Mouse (Mus musculus) neutrophil, adult 5-6 weeks (primary cell): ENCODE results near the gene Zfp971. TPM values are rescaled to one million over a fixed set of nuclear protein-coding genes. Genes with fewer than 3 reads are reported as not detected.
A peak's percentile ranks its signal among the peaks of the same experiment; 100 is the strongest.
"Not testable (repeated sequence)": the region's sequence is repeated elsewhere in the genome, so short reads cannot be mapped to it uniquely, and the experiment has no call there.

ENCODE experiments used
- ATAC-seq: fragments of 151-379, 151-347 bp; 2 replicates; pipeline ENCODE4 v1.8.0; 2017; ENCODE audit warnings: mild to moderate bottlenecking, moderate TSS enrichment; ENCODE audit not compliant: insufficient number of reproducible peaks, poor library complexity, low FRiP score, severe bottlenecking; ENCODE audit errors: extremely low read depth
- total RNA-seq: library from RNA; stranded (forward); fragments of 200-1000 nt; gene quantifications from 2 replicates; pipeline ENCODE4 v1.2.3, GENCODE M21; 2017

Zfp971 gene
- 95.9 and 127 TPM in 2 replicates for total RNA-seq

GRCm38 (mm10) chr2:178023011-178023611 is at the start of gene Zfp971:
TSS of gene Zfp971 (plus strand) at chr2:178023284.
- not testable (repeated sequence) for ATAC-seq

- ATAC-seq: not testable (repeated sequence)
Measured at GRCm38 (mm10) chr2:177974814-177975213, 48.3 kb upstream of the Zfp971 start.

DNA sequence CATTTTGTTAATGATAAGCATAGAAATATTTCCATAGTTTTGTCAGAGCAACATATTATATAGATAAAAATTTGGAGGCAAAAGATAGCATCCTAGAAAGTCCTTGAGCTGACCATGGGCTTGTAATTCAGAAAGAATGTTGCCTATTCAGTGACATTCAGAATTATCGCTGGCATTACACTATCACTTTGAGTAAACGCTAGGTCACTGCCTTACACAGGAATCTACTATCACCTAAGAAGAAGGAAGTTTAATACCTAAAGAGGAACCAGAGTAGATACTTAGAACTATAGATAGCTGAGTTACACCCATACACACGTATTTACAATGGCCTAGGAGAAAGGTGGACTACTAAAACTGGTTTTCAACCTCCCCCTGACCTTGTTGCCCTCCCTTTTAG is 3.6 kb upstream of the Zfp971 start:
- peak; percentile 56; the same call in 1 of the 2 replicates for ATAC-seq

DNA sequence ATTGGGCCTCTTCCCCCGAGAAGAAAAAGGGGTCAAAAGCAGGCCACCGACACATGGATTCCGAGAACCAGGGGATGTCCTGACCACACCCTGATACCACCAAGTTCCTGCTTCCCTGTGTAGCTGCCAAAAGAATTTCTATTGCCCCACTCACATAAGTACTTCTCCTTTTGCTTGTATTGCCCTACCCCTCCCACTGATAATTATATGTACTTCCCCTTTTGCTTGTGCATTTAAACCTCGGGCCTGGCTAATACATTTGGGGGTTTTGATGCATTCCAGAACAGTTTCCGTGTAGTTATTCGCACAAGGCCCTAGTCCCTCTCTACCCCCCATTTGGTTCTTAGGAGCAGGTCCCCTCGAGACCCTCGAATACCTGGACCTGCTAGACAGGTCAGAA is 2.3 kb upstream of the Zfp971 start:
- peak; percentile 81 for ATAC-seq

DNA sequence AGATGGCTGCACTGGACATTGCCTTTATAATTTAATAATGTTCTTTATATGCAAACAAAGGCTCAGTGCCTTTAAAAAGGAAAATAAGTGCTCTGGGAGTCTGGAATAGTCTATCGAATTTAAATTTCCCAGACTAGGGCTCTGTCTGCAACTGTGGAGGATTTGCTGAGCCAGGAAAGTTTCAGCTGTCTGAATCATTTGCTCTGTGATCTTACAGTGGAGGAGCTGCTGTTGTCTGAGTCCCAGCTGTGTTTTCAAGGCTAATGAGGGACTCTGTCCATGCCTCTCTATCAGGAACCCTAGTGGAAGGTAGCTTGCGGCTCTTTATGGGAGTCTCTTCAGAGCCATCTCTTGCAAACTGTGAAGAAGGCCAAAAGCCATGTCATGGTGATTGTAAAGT is 777 bp downstream of the Zfp971 start:
- ATAC-seq: not testable (repeated sequence)

GRCm38 (mm10) chr2:178027601-178028000 is 4.5 kb downstream of the Zfp971 start:
- ATAC-seq: not testable (repeated sequence)

GRCm38 (mm10) chr2:178058195-178058594 is 35.1 kb downstream of the Zfp971 start:
- ATAC-seq: peak; percentile 79

DNA sequence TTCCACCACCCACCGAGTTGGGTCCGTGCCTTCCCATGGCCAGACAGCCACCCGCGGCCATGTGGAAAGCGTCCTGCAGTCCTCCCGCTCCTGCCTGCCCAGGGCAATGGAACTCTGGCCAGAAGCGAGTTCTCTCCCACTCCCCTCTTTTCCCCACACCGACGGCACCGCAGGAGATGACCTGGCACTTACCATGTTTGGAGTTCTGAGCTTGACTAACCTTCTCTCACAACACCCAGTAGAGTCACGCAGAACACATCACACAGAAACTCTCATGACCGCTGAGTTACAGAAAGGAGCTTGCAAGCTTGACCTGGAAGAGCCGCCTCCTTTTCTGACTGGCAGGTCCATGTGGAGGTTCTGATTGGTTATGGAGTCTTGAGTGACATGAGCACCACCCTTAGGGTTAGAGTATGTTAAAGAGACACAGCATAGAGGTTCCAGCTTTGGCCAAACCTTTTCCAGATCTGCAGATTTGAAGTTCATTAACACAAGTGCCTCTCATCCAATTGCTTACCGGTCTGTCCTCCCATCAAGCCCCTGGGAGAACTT is 55.2 kb downstream of the Zfp971 start, which contains the start of gene Zfp931:
Gene Zfp931, minus strand, starts transcription at position 311 of the 552 bp plus-strand sequence.
- ATAC-seq: not testable (repeated sequence)

Other genes starting within 250 kb of the Zfp971 start
- 15.7 and 22.9 TPM in 2 replicates for gene Gm14325, start 182.9 kb upstream of the Zfp971 start, total RNA-seq
- gene Gm14327, start 126.2 kb upstream of the Zfp971 start, total RNA-seq: 1.2 TPM in 1 of 2 replicates, not detected in the other
- 13.0 TPM in 1 of 2 replicates, not detected in the other for gene Zfp972, start 97.7 kb upstream of the Zfp971 start, total RNA-seq
- gene Gm14326, start 66.0 kb upstream of the Zfp971 start, total RNA-seq: 14.4 and 15.1 TPM in 2 replicates
- gene Zfp931, start 55.2 kb downstream of the Zfp971 start, total RNA-seq: 6.4 and 11.2 TPM in 2 replicates
- gene Phactr3, start 95.7 kb downstream of the Zfp971 start, total RNA-seq: 0.25 and 1.5 TPM in 2 replicates